Mouse (Mus musculus): Measurements from ENCODE around the gene Gm20479.

Gene Gm20479

DNA sequence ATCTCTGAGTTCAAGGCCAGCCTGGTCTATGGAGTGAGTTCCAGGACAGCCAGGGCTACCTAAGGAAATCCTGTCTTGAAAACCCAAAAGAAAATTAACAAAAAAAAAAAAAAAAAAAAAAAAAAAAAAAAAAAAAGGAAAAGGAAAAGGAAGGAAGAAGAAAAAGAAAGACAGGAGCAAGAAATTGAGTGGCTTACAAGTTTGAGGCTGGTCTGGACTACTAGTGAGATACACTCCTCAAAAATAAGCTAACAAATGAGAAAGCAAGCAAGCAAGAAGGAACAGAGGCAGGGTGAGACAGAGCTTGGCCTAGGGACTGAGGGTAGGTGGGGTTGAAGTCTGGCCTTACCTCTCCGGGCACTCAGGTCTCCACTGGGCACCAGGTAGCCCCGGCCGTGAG is 47.4 kb downstream of the Gm20479 start:
- H3K36me3 ChIP-seq (ENCODE audit: insufficient read depth, low read length), result peaks cover 58% of the 10 kb centered on the region
- TF ChIP-seq CTCF (conservative IDR thresholded peaks at IDR 0.05; ENCODE audit: low read length) (no peak), NANOG (IDR thresholded peaks at IDR 0.05; ENCODE audit: borderline replicate concordance, low read length) (no peak), POU5F1 (IDR thresholded peaks at IDR 0.05; ENCODE audit: borderline replicate concordance, low read length) (no peak)

DNA sequence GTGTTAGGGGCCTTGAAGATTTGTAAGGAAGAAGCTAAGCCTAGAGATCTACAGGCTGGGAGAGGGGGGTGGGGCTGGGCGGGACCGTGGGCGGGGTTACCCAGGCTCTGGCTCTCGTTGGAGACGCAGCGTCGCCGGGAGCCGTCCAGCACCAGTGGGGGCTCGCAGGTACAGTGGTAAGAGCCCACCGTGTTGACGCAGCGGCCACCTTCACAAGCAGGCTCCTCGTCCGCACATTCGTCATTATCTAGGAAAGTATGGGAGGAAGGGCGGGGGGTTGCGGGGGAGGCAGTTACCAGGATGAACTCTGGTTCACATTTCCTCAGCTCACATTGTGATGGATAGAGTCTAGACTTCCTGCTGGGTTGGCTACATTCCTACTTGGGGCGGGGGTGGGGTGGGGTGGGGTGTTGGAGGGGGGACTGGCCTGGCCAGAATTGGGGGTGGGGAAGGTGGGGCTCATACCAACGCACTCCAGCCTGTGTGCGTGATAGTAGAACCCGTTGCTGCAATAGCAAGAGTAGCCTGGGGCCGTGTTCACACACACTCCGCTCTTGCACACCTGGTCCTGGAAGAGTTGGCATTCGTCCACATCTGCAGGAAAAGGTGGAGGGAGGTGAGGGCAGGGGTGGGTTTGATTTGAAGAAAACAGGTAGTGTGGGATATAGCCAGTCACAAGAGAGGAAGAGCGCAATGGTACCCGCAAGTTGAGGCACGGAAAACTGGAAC is 48.2 kb downstream of the Gm20479 start:
- peaks cover 62% of the 10 kb centered on the region for H3K4me1 ChIP-seq (replicated peaks; ENCODE audit: low read depth, low read length)
- TF ChIP-seq NANOG (IDR thresholded peaks at IDR 0.05; ENCODE audit: borderline replicate concordance, low read length), result no peak
- TF ChIP-seq CTCF (conservative IDR thresholded peaks at IDR 0.05; ENCODE audit: low read length), result no peak
- TF ChIP-seq POU5F1 (IDR thresholded peaks at IDR 0.05; ENCODE audit: borderline replicate concordance, low read length), result no peak
- H3K4me3 ChIP-seq (replicated peaks; ENCODE audit: low read length), result peak overlapping the region; percentile 84
- H3K27me3 ChIP-seq (ENCODE audit: insufficient read depth, low read length), result no peaks in the 10 kb centered on the region
- H3K36me3 ChIP-seq (ENCODE audit: insufficient read depth, low read length), result peaks cover 58% of the 10 kb centered on the region
- peaks cover 15% of the 10 kb centered on the region for H3K9me3 ChIP-seq (ENCODE audit: low read length)

More for the DNA sequence above, 47.4 kb downstream of the Gm20479 start:
- peaks cover 54% of the 10 kb centered on the region for H3K4me1 ChIP-seq (replicated peaks; ENCODE audit: low read depth, low read length)
- peak overlapping the region; percentile 84 for H3K4me3 ChIP-seq (replicated peaks; ENCODE audit: low read length)
- H3K9me3 ChIP-seq (ENCODE audit: low read length), result peaks cover 22% of the 10 kb centered on the region
- no peaks in the 10 kb centered on the region for H3K27me3 ChIP-seq (ENCODE audit: insufficient read depth, low read length)

DNA sequence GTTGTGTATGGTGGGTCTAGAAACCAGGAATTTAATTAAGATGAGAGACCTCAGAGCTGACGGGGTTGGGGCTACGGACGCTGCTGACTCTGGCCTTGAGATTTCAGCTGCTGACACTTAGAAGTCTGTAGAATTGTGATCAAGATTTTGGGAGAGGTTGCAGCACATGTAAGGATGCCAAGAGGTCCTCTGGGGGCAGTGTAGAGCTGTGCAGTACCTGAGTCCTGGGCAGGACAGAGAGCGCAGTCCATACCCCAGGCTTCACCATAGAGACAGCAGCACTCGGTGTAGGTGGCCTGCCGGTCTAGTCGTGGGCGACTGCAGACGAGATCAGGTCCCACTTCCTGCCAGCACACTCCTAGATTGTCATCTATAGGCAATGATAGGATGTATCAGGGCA is 49.7 kb downstream of the Gm20479 start:
- Histone ChIP-seq H3K4me1 (replicated peaks; ENCODE audit: low read depth, low read length) (peaks cover 70% of the 10 kb centered on the region), H3K9me3 (ENCODE audit: low read length) (peaks cover under 1% of the 10 kb centered on the region; the same call in 1 of the 2 replicates)

DNA sequence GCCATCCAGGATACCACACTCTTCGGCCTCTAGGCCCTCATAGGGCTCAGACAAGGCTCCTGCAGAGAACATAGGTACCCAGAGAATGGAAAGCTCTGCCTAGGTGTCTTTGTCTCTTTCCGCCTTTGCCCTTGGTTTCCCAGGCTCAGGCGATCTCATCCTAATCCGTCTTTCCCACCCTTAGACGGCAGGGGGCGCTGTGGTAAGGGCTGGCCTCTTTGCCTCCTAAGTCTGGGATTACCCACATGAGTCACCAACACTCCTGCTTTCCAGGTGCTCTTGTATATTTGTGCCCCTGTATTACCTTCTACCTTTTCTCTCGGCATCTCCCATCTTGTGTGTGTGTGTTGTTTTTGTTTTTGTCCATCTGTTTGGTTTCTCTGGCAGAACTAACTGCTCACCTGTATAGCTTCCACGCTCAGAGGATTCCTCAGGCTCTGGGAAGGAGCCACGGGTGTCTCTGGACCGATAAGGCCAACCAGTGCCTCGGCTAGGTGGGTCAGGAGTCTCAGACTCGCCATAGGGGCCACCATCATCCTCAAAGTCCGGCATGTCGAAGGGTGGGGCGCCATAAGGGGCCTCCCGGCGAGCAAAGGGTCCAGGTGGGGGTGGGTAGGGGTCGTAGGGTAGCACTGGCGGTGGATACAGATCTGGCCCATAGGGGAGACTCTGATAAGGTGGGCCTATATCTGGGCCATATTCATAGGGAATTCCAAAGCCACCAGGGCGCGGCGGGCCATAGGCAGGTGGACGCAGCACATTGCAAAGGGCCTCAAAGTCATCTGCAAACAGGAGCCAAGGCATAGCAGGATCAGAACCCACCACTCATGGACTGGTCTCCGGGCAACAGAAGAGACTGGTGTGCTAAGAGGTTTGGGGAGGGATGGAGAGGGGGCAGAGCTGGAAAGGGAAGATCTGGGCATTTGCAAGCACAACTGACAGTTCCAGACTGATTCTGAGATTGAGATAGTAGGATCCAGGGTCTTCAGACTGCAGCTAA is 50.8 kb downstream of the Gm20479 start:
- no peaks in the 10 kb centered on the region for H3K9me3 ChIP-seq (ENCODE audit: low read length)
- H3K27me3 ChIP-seq (ENCODE audit: insufficient read depth, low read length), result no peaks in the 10 kb centered on the region
- H3K4me1 ChIP-seq (replicated peaks; ENCODE audit: low read depth, low read length), result peaks cover 73% of the 10 kb centered on the region
- peaks cover 51% of the 10 kb centered on the region for H3K36me3 ChIP-seq (ENCODE audit: insufficient read depth, low read length)
- peak overlapping the region; percentile 78 for H3K4me3 ChIP-seq (replicated peaks; ENCODE audit: low read length)
- TF ChIP-seq CTCF (conservative IDR thresholded peaks at IDR 0.05; ENCODE audit: low read length) (peak; percentile 98), POU5F1 (IDR thresholded peaks at IDR 0.05; ENCODE audit: borderline replicate concordance, low read length) (no peak)

More for the DNA sequence above, 49.7 kb downstream of the Gm20479 start:
- Histone ChIP-seq H3K36me3 (ENCODE audit: insufficient read depth, low read length) (peaks cover 51% of the 10 kb centered on the region), H3K4me3 (replicated peaks; ENCODE audit: low read length) (peak overlapping the region; percentile 78), H3K27me3 (ENCODE audit: insufficient read depth, low read length) (no peaks in the 10 kb centered on the region)
- TF ChIP-seq NANOG (IDR thresholded peaks at IDR 0.05; ENCODE audit: borderline replicate concordance, low read length) (no peak), POU5F1 (IDR thresholded peaks at IDR 0.05; ENCODE audit: borderline replicate concordance, low read length) (no peak), CTCF (conservative IDR thresholded peaks at IDR 0.05; ENCODE audit: low read length) (peak; percentile 39)

DNA sequence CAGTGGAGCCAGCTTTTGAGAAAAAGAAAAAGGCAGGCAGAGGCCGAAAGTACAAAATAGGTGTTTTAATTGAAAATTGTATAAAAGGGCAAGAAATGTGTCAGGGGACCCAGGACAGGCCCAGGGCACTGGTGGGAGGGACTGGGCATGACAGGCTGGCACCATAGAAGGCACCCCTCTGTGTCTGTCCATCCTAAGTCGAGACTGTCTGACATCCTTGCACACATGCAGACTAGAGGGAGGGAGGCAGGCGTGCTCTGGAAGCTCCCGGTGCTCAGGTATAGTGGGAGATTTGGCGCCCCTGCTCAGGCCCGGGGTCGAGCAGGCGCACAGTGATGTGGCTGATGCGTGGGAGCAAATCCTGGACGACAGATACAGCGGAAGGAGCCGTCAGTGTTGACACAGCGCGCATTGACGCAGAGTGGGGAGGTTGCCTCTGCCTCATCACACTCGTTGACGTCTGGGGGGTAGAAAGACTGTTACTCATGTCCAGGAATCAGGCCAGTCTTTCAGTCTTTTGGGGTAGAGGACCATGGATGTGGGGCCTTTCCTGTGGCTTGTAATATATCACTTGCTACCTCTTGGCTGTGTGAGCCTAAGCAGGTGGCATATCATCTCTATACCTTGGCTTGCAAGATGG is 52.0 kb downstream of the Gm20479 start:
- Histone ChIP-seq H3K36me3 (ENCODE audit: insufficient read depth, low read length) (peaks cover 51% of the 10 kb centered on the region), H3K4me1 (replicated peaks; ENCODE audit: low read depth, low read length) (peaks cover 70% of the 10 kb centered on the region), H3K9me3 (ENCODE audit: low read length) (no peaks in the 10 kb centered on the region), H3K4me3 (replicated peaks; ENCODE audit: low read length) (peak overlapping the region; percentile 68), H3K27me3 (ENCODE audit: insufficient read depth, low read length) (no peaks in the 10 kb centered on the region)
- TF ChIP-seq POU5F1 (IDR thresholded peaks at IDR 0.05; ENCODE audit: borderline replicate concordance, low read length) (no peak), CTCF (conservative IDR thresholded peaks at IDR 0.05; ENCODE audit: low read length) (no peak), NANOG (IDR thresholded peaks at IDR 0.05; ENCODE audit: borderline replicate concordance, low read length) (no peak)
